Mouse (Mus musculus) limb, embryonic 12.5 days (tissue): ENCODE results near the gene Pxt1. TPM values are rescaled to one million over a fixed set of nuclear protein-coding genes. Genes with fewer than 3 reads are reported as not detected.
A peak's percentile ranks its signal among the peaks of the same experiment; 100 is the strongest.
"Not testable (repeated sequence)": the region's sequence is repeated elsewhere in the genome, so short reads cannot be mapped to it uniquely, and the experiment has no call there.

Experiments used
- ATAC-seq: fragments of 200-750 bp; cut with Nextera tagmentation; 2 replicates; pipeline ENCODE4 v1.8.0; 2017; ENCODE audit warnings: low read depth, moderate TSS enrichment; ENCODE audit not compliant: insufficient number of reproducible peaks, insufficient read depth, low FRiP score, low TSS enrichment
- H3K27ac ChIP-seq: fragments of 300-500 bp; sonication (generic); 2 replicates; pipeline ENCODE4 v1.5.1; 2016; ENCODE audit warnings: mild to moderate bottlenecking, moderate library complexity
- H3K27me3 ChIP-seq: fragments of 300-500 bp; sonication (generic); 2 replicates; pipeline ENCODE4 v1.6.1; 2016; ENCODE audit warnings: mild to moderate bottlenecking, moderate library complexity
- H3K36me3 ChIP-seq: fragments of 300-500 bp; sonication (generic); 2 replicates; pipeline ENCODE4 v1.6.1; 2016; ENCODE audit warnings: mild to moderate bottlenecking, moderate library complexity
- H3K4me1 ChIP-seq: fragments of 300-500 bp; sonication (generic); replicated peaks from 2 replicates; pipeline ENCODE4 v1.6.1; 2016
- H3K4me2 ChIP-seq: fragments of 300-500 bp; sonication (generic); 2 replicates; pipeline ENCODE4 v1.6.1; 2016; ENCODE audit warnings: mild to moderate bottlenecking, moderate library complexity
- H3K4me3 ChIP-seq: fragments of 300-500 bp; sonication (generic); replicated peaks from 2 replicates; pipeline ENCODE4 v1.5.1; 2016; ENCODE audit warnings: mild to moderate bottlenecking
- H3K9ac ChIP-seq: fragments of 300-500 bp; sonication (generic); replicated peaks from 2 replicates; pipeline ENCODE4 v1.6.1; 2016; ENCODE audit warnings: mild to moderate bottlenecking, moderate library complexity
- H3K9me3 ChIP-seq: fragments of 300-500 bp; sonication (generic); 2 replicates; pipeline ENCODE4 v1.6.1; 2016; ENCODE audit warnings: mild to moderate bottlenecking, moderate library complexity
- WGBS: fragments of 180-500 bp; shearing (Covaris S2); methylation state at CpG from one replicate; pipeline ENCODE4 v1.1.7; 2016; 5-methylcytosine and 5-hydroxymethylcytosine counted together
- polyA plus RNA-seq: library from polyadenylated mRNA; unstranded; fragments of >200 nt; fragmentation: Nextera tagmentation; extraction: Ambion mirVana; gene quantifications from 2 replicates; pipeline ENCODE4 v1.2.1, GENCODE M21; 2016

Gene Pxt1
- 0.28 TPM in 1 of 2 replicates, not detected in the other for polyA plus RNA-seq

DNA sequence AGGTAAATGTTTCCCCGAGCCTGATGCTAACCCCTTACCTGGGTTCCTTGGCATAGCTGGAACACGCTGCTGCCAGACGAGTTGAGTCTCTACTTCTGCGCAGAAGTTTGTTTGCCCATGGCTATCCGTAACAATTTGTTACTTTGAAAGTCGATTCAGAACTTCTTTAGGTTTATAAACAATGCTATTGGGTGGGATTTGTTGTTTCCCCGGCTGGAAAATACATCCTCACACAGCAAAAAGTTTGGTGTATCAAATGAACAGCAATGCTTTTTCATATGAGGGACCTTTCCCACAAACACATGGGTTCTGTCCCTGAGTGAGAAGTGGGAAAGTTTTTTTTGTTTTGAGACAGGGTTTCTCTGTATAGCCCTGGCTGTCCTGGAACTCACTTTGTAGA, at the start of gene Pxt1:
Gene Pxt1 (minus strand): TSS at position 101 of the 400 bp plus-strand sequence.
- Histone ChIP-seq H3K4me3 (no peak within 1 kb of the TSS), H3K27me3 (no peaks in the 10 kb centered on the region), H3K4me2 (no peak within 1 kb of the TSS), H3K27ac (no peak within 1 kb of the TSS), H3K36me3 (no peaks in the 10 kb centered on the region), H3K9ac (no peak within 1 kb of the TSS), H3K4me1 (no peaks in the 10 kb centered on the region), H3K9me3 (peaks cover 4% of the 10 kb centered on the region; the same call in 1 of the 2 replicates)
- ATAC-seq: no peak
- WGBS: 88% methylated on average over 7 of the region's 7 CpGs

DNA sequence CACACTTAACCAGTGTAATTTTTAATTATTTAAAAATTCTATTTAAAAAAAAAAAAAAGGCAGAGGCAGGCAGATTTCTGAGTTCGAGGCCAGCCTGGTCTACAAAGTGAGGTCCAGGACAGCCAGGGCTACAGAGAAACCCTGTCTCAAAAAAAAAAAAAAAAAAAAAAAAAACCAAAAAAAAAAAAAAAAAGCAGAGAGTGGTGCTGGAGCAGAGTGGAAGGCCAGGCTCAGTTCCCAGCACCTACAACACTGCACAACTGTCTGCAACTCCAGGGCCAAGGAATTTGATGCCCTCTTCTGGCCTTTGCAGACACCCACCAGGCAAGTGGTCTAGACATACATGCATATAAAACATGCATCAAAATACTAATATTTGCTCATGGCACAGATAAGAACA, 49.4 kb upstream of the Pxt1 start:
- not testable (repeated sequence) for H3K4me1 ChIP-seq, H3K4me3 ChIP-seq, H3K9me3 ChIP-seq, H3K4me2 ChIP-seq, H3K27me3 ChIP-seq, H3K9ac ChIP-seq, H3K27ac ChIP-seq, ATAC-seq
- WGBS: 100% methylated on average over 1 of the region's 1 CpGs
- H3K36me3 ChIP-seq: peaks cover 76% of the 10 kb centered on the region

DNA sequence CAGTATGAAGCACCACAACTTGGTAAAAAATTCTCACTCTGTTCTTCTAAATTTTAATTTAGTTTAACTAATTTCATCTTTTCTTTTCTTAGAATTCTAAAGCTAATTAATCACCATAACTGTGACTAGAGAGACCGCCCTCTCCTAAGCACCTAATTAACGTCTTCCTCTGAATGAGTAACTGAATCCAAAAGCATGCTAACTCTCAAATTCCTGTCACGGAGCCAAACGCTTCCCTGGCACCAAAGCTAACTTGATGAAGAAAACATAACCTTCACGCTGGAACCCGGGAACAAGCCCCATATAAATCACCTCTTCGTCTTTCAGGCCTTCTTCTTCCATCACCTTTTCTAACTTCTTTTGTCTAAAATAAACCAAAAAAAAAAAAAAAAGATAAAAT, 48.5 kb upstream of the Pxt1 start:
- Histone ChIP-seq H3K4me1 (no peaks in the 10 kb centered on the region), H3K36me3 (peaks cover 77% of the 10 kb centered on the region), H3K27ac (no peak overlapping the region), H3K27me3 (no peaks in the 10 kb centered on the region), H3K9me3 (no peaks in the 10 kb centered on the region), H3K4me3 (no peak overlapping the region), H3K9ac (no peak overlapping the region), H3K4me2 (no peak overlapping the region)
- WGBS: 69% methylated on average over 7 of the region's 7 CpGs
- no peak for ATAC-seq

DNA sequence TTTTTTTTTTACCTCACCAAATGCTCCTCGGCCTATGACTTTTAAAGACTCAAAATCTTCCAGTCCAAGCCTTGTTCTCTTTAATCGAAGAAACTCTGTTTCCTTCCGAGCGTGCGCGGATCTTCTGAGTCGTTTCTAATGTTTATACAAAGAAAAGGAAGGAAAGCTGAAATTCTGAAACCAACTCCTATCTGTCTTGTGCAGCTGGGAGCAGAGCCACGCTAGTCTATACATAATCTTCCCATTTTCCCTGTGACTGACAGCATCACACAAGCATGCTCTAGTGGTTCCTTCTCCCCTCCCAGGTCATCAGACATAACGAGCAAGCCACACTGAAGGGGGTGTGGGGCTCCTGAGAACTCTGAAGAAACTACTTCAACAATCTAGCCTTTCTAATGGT, 47.6 kb upstream of the Pxt1 start:
- peaks cover 78% of the 10 kb centered on the region for H3K36me3 ChIP-seq

GRCm38 (mm10) chr17:28990060-28990459, 46.4 kb upstream of the Pxt1 start:
- Histone ChIP-seq H3K27me3 (no peaks in the 10 kb centered on the region), H3K9ac (no peak overlapping the region), H3K4me2 (no peak overlapping the region), H3K4me3 (no peak overlapping the region), H3K9me3 (no peaks in the 10 kb centered on the region), H3K4me1 (no peaks in the 10 kb centered on the region), H3K27ac (no peak overlapping the region), H3K36me3 (peaks cover 81% of the 10 kb centered on the region)
- ATAC-seq: no peak
- WGBS: 84% methylated on average over 4 of the region's 4 CpGs

More for the DNA sequence above, 47.6 kb upstream of the Pxt1 start:
- no peaks in the 10 kb centered on the region for H3K27me3 ChIP-seq
- 90% methylated on average over 9 of the region's 9 CpGs for WGBS
- H3K27ac ChIP-seq: no peak overlapping the region
- no peak overlapping the region for H3K4me2 ChIP-seq
- no peaks in the 10 kb centered on the region for H3K4me1 ChIP-seq
- H3K4me3 ChIP-seq: no peak overlapping the region
- no peak for ATAC-seq
- no peak overlapping the region for H3K9ac ChIP-seq
- no peaks in the 10 kb centered on the region for H3K9me3 ChIP-seq

DNA sequence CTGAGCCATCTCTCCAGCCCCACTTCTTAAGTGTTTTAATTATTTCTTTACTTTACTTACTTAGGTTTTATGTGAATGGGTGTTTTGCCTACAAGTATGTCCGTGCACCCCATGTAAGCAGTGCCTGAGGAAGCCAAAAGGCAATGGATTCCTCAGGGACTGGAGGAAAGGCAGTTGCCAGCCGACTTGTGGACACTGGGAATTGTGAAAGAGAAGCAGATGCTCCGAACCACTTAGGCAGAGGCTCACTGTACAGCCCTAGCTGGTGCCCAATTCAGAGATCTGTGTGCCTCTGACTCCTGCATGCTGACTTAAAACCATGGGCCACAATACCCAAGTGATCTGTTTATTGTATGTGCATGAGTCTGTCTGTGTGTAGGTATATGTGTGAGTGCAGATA, 45.4 kb upstream of the Pxt1 start:
- no peaks in the 10 kb centered on the region for H3K9me3 ChIP-seq
- H3K36me3 ChIP-seq: peaks cover 81% of the 10 kb centered on the region
- no peak overlapping the region for H3K4me2 ChIP-seq
- H3K27me3 ChIP-seq: no peaks in the 10 kb centered on the region
- H3K4me1 ChIP-seq: no peaks in the 10 kb centered on the region
- H3K4me3 ChIP-seq: no peak overlapping the region
- H3K9ac ChIP-seq: no peak overlapping the region
- WGBS: 79% methylated on average over 3 of the region's 3 CpGs
- H3K27ac ChIP-seq: no peak overlapping the region
- ATAC-seq: no peak

DNA sequence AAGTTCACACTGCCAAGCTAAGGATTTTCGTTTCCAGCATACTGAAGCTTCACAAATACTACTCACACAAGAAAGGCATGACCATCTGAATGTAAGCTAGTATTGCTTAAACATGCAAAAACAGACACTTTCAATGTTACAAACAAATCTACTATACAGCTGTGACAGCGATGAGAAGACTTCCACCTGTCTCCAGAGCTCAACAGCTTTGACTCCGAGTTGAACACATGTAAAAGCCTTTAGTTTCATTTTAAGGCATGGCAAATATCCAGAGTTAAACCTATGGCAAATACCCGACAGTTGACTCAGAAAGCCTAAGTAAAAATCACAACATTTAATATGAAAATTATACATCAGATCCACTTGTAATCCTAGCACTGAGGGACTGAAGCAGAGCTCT, 44.7 kb upstream of the Pxt1 start:
- Histone ChIP-seq H3K9ac (no peak overlapping the region), H3K36me3 (peaks cover 85% of the 10 kb centered on the region), H3K27ac (no peak overlapping the region), H3K4me3 (no peak overlapping the region), H3K4me2 (no peak overlapping the region), H3K9me3 (no peaks in the 10 kb centered on the region), H3K4me1 (no peaks in the 10 kb centered on the region), H3K27me3 (no peaks in the 10 kb centered on the region)
- ATAC-seq: no peak
- 89% methylated on average over 4 of the region's 4 CpGs for WGBS

GRCm38 (mm10) chr17:28987713-28988112, 44.1 kb upstream of the Pxt1 start:
- ATAC-seq: no peak
- H3K27ac ChIP-seq: no peak overlapping the region
- no peak overlapping the region for H3K4me3 ChIP-seq
- no peaks in the 10 kb centered on the region for H3K9me3 ChIP-seq
- no peaks in the 10 kb centered on the region for H3K4me1 ChIP-seq
- no peak overlapping the region for H3K4me2 ChIP-seq
- H3K9ac ChIP-seq: no peak overlapping the region
- 68% methylated on average over 4 of the region's 4 CpGs for whole genome bisulfite sequencing
- H3K36me3 ChIP-seq: peaks cover 91% of the 10 kb centered on the region
- no peaks in the 10 kb centered on the region for H3K27me3 ChIP-seq

DNA sequence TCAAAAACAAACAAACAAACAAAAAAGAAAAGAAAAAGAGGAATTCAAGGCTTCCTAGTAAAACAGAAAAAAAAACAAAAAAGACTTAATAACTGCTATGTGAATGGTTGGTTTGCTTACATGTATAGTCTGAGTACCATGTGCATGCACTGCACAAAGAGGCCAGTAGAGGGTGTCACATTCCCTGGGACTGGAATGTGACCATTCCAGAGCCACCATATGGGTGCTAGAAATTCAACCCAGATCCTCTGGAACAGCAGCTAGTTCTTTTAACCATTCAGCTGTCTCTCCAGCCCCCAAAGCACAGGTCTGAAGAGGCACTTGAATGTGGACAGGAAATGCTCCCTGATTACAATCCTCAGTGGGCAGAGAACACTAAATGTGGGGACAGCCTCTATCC, 43.2 kb upstream of the Pxt1 start:
- ATAC-seq: no peak
- Histone ChIP-seq H3K9ac (no peak overlapping the region), H3K4me1 (no peaks in the 10 kb centered on the region), H3K27ac (no peak overlapping the region), H3K4me2 (no peak overlapping the region), H3K9me3 (no peaks in the 10 kb centered on the region), H3K27me3 (no peaks in the 10 kb centered on the region), H3K36me3 (peaks cover 99% of the 10 kb centered on the region), H3K4me3 (no peak overlapping the region)

DNA sequence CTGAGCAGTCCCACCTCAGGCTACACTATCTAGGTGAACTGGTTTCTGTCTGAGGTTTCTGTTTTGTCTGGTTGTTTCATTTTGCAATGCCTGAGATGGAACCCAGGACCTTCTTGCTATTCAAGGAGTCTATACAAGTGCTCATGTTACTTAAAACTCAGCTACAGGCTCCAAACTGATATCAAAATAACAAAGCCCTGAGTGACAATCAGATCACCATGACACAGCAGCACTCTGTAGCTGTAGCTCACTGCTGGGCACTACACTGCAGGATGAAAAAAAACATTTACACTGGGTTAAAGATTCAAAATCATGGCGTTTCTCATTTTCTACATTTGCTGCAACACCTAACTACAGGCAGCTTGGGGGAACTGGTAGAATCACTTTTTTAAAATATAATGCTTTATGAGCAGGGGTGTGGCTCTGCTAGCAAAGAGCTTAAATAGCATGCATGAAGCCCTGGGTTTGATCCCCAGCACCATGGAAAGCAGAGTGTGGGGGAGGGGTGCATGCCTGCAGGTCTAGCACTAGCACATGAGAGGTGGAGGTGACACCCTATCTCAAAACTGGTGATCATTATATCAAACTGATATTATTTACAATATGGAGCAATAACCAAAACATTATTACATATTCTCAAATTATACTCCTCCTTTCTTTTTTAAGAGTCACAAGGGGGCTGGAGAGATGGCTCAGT, 41.2 kb upstream of the Pxt1 start:
- no peak overlapping the region for H3K4me2 ChIP-seq
- H3K27me3 ChIP-seq: no peaks in the 10 kb centered on the region
- H3K9ac ChIP-seq: no peak overlapping the region
- no peak overlapping the region for H3K27ac ChIP-seq
- no peak for ATAC-seq
- H3K36me3 ChIP-seq: peaks cover 94% of the 10 kb centered on the region
- WGBS: 79% methylated on average over 1 of the region's 1 CpGs
- H3K4me3 ChIP-seq: no peak overlapping the region
- no peaks in the 10 kb centered on the region for H3K9me3 ChIP-seq
- no peaks in the 10 kb centered on the region for H3K4me1 ChIP-seq

- Histone ChIP-seq H3K9ac (no peak overlapping the region), H3K4me1 (no peaks in the 10 kb centered on the region), H3K27me3 (no peaks in the 10 kb centered on the region), H3K9me3 (no peaks in the 10 kb centered on the region), H3K36me3 (peaks cover 91% of the 10 kb centered on the region), H3K27ac (no peak overlapping the region), H3K4me3 (no peak overlapping the region), H3K4me2 (no peak overlapping the region)
- WGBS: 34% methylated on average over 4 of the region's 4 CpGs
- ATAC-seq: no peak
These were observed 39.0 kb upstream of the Pxt1 start for GRCm38 (mm10) chr17:28982591-28982990.

DNA sequence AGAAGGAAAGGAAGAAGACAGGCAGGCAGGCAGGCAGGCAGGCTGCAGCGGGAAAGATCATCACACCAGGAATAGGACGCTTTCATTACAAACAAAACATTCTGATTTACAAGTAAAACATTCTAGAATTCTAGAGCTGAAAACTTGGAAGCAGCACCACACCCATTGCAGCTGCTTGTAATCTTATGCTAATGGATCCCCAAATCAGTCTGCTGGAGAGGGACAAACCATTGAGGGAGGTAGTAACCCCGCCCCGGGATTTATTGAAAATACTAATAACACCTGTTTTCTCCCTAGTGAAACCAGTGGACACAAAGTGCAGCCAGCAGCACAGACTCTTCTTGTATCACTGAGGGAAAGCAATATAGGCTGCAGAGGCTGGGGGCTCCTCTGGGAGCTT, 37.4 kb upstream of the Pxt1 start:
- Histone ChIP-seq H3K4me1 (no peaks in the 10 kb centered on the region), H3K4me2 (no peak overlapping the region), H3K4me3 (no peak overlapping the region), H3K36me3 (peaks cover 91% of the 10 kb centered on the region), H3K27ac (0 out of 2 replicates have a peak overlapping the region, but pooled peaks have one; percentile 35), H3K9ac (no peak overlapping the region), H3K27me3 (no peaks in the 10 kb centered on the region), H3K9me3 (no peaks in the 10 kb centered on the region)
- 82% methylated on average over 4 of the region's 4 CpGs for WGBS
- no peak for ATAC-seq
